Mouse (Mus musculus): Measurements from ENCODE around the gene Rsl1d1.
"Not testable (repeated sequence)": the region's sequence is repeated elsewhere in the genome, so short reads cannot be mapped to it uniquely, and the experiment has no call there.

Rsl1d1 gene

GRCm38 (mm10) chr16:11157721-11158120 lies 45.4 kb downstream of the Rsl1d1 start:
- DNase-seq (ENCODE audit: low spot score), result not testable (repeated sequence)

GRCm38 (mm10) chr16:11154500-11154899 lies 48.6 kb downstream of the Rsl1d1 start:
- DNase-seq (ENCODE audit: low spot score), result no peak

GRCm38 (mm10) chr16:11143706-11144483 lies 59.2 kb downstream of the Rsl1d1 start:
- DNase-seq (ENCODE audit: low spot score), result peak; percentile 100

Measured in ovary, postnatal 36 days (tissue).